ENCODE assay signal across 35 mouse cellular contexts in the genomic region with DNA sequence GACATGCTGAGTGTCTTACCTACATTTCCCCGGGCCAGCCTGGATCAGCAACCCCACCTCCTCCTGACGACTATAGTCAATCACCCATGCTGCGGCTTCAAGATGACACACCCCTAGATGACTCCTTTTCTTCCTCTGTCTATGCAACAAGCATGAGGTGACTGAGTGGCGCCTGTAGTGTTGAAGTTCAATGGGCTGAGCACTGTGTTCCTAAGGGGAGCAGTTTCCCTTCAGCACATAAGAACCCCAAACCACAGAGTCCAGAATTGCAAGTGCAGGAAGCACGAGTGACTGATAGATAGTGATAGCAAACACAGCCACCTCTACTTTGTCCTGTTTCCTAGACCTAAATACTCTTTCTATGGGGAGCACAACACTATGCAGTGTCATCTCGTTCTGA.
"Had no signal": no experiment of that assay in that cellular context is flagged by ENCODE, and none has a peak within 500 bp of the region (broad histone marks: within the 10 kb centered on the region; RNA-seq: fewer than 3 reads in every experiment).

No protein-coding gene starts in this region.

- DNase-seq: heart, postnatal 10 days; heart, postnatal 14 days; heart, postnatal 36 days; heart, postnatal 4 days; kidney, adult 11 months; kidney, adult 18-20 months; kidney, adult 2 months; kidney, adult 8-10 months; kidney, adult 9 months; kidney, postnatal 10 days; kidney, postnatal 14 days; kidney, postnatal 25 days; kidney, postnatal 36 days; kidney, postnatal 4 days; layer of hippocampus, adult 9-11 months; layer of hippocampus, postnatal 36 days had no signal

- H3K27me3 ChIP-seq: heart, embryonic 12.5 days; heart, embryonic 13.5 days; heart, embryonic 15.5 days; hindbrain, embryonic 12.5 days; hindbrain, embryonic 13.5 days; hindbrain, embryonic 15.5 days; intestine, embryonic 15.5 days; kidney, embryonic 15.5 days had no signal

- H3K9ac ChIP-seq: heart, embryonic 12.5 days; heart, embryonic 13.5 days; heart, embryonic 15.5 days; hindbrain, embryonic 12.5 days; hindbrain, embryonic 13.5 days; hindbrain, embryonic 14.5 days; hindbrain, embryonic 15.5 days; intestine, embryonic 15.5 days; kidney, embryonic 15.5 days had no signal

- H3K9me3 ChIP-seq: heart, embryonic 10.5 days; heart, embryonic 12.5 days; heart, embryonic 13.5 days; heart, embryonic 15.5 days; hindbrain, embryonic 10.5 days; hindbrain, embryonic 12.5 days; hindbrain, embryonic 13.5 days; hindbrain, embryonic 15.5 days; intestine, embryonic 15.5 days; kidney, embryonic 15.5 days had no signal

- H3K36me3 ChIP-seq: heart, embryonic 10.5 days; heart, embryonic 12.5 days; heart, embryonic 13.5 days; heart, embryonic 15.5 days; hindbrain, embryonic 10.5 days; hindbrain, embryonic 12.5 days; hindbrain, embryonic 13.5 days; hindbrain, embryonic 15.5 days; intestine, embryonic 15.5 days; kidney, embryonic 15.5 days had no signal

- ATAC-seq: hindbrain, embryonic 16.5 days; hindbrain, postnatal 0 days; inflammation-experienced regulatory T-cells, adult 6 months; intestine, embryonic 15.5 days; intestine, embryonic 16.5 days; intestine, postnatal 0 days had no signal

- H3K4me2 ChIP-seq: heart, embryonic 11.5 days; heart, embryonic 12.5 days; heart, embryonic 13.5 days; heart, embryonic 15.5 days; hindbrain, embryonic 12.5 days; hindbrain, embryonic 13.5 days; hindbrain, embryonic 14.5 days; hindbrain, embryonic 15.5 days; intestine, embryonic 15.5 days; kidney, embryonic 15.5 days had no signal

- H3K27ac ChIP-seq: heart, embryonic 10.5 days; heart, embryonic 13.5 days; heart, embryonic 15.5 days; hindbrain, embryonic 10.5 days; hindbrain, embryonic 12.5 days; hindbrain, embryonic 13.5 days; hindbrain, embryonic 14.5 days; hindbrain, embryonic 15.5 days; hindbrain, postnatal 0 days; intestine, embryonic 15.5 days; kidney, embryonic 15.5 days; kidney, postnatal 0 days; layer of hippocampus, adult 2 months had no signal

- H3K4me3 ChIP-seq: heart, embryonic 10.5 days; heart, embryonic 12.5 days; heart, embryonic 13.5 days; heart, embryonic 15.5 days; hindbrain, embryonic 10.5 days; hindbrain, embryonic 12.5 days; hindbrain, embryonic 13.5 days; hindbrain, embryonic 15.5 days; intestine, embryonic 15.5 days; kidney, embryonic 15.5 days; layer of hippocampus, adult 2 months had no signal

- H3K4me1 ChIP-seq: heart, embryonic 12.5 days; heart, embryonic 15.5 days; hindbrain, embryonic 12.5 days; hindbrain, embryonic 13.5 days; hindbrain, embryonic 15.5 days; intestine, embryonic 15.5 days had no signal
